Mouse (Mus musculus) gastrocnemius, postnatal 14 days (tissue): ENCODE measurements around the gene Sema3b. TPM values are rescaled to one million over a fixed set of nuclear protein-coding genes. Genes with fewer than 3 reads are reported as not detected.
A peak's percentile ranks its signal among the peaks of the same experiment; 100 is the strongest.

Experiments used
- DNase-seq: peaks from one replicate; pipeline ENCODE4 v3.0.0; 2021; ENCODE audit warnings: mixed read lengths
- intact Hi-C: fragments of 180-260 bp; cut with DNase I; formaldehyde crosslinking; loops from one replicate; pipeline ENCODE4 v1.15.1; 2025; ENCODE audit warnings: low total_unique reads
- long read RNA-seq, 2 experiments: library from polyadenylated mRNA; stranded (forward); transcript quantifications; one replicate each; pipeline ENCODE4 v2.0.0; 2021
- total RNA-seq, 2 experiments: library from RNA; stranded (reverse); gene quantifications; 2 replicates each; pipeline ENCODE4 v1.2.3; 2021

Gene Sema3b
- 10 to 100 TPM; 27.6 to 35.2 TPM for total RNA-seq
- long read RNA-seq, experiment 1, partial matches to known transcripts: 15 of 24 reads
- long read RNA-seq, experiment 1, other reads (novel, unspliced or antisense): 6 of 24 reads
- long read RNA-seq, experiment 2, partial matches to known transcripts: 16 of 31 reads
- long read RNA-seq, experiment 2, other reads (novel, unspliced or antisense): 11 of 31 reads

DNA sequence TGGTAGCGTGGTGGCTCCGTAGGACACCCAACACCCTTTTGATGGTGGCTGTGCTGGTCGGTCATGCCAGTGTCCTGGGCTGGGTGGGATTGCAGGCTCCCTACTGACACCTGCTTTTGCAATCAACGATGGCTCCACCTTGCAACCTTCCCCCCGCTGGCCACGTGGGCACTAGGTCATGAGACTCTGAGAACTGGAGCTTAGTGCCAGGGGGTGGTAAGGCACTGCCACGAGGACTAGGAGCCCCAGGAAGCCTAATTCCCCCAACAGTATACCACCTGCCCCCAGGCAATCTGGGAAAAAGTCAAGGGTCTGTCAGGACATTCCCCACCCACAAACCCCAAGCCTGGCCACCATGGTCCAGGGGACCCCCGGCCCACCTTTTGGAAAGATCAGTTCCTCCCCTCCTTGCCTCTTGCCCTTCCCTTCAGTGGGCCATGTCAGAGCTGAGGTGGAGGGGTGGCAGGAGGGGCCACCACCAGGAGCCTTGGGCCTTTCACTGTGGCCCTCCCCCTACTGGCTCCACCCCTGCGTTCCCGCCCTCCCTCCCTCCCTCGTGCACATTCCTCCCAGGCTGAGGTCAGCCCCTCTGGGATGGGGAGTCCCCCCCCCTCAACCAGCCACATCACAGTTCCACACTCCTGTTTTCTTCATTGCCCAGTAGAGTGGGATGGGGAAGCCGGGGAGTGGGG, at the start of gene Sema3b:
Gene Sema3b, minus strand, starts transcription at position 489 of the 692 bp plus-strand sequence.
- DNase-seq: peak; percentile 69
- intact Hi-C loops: no loop called here

DNA sequence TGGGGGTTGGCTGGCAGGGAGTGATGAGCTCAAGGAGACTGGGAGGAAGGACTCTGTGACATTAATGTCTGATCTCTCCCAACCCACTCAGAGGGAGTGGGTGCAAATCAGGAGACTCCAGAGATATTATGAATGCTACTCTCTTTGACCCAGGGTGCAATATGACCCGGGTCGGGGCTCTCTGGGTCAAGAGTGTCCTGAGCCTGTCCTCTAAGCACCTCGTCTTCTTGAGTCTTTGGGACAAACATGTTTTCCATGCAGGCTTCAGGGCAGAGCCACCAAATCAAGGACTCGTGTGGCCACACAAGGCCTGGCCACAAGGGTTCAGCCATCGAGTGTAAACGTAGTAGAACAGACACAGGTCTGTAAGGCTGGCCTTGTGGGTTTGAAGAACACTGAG, 49.1 kb upstream of the Sema3b start:
- intact Hi-C loops: no loop called here
- no peak for DNase-seq

DNA sequence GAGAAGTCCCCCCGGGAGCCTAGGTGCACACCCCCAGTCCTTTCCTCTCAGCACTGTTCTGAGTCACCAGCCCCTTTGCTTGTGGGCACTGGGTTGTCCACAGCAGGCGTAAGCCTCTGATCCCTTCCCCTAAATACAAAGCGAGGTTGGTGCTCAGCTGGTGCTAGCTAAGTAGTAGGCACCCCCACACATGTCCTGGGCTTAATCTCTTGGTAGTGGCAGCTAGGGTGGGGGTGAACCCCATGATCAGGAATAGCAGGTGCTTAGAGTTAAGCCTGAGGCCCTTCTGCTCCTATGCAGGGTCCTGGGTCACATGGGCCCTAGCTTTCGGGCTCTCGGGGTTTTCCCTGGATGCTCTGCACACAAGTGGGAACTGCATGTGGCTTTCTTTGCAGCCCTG, 48.1 kb upstream of the Sema3b start:
- intact Hi-C loops: no loop called here
- DNase-seq: no peak

DNA sequence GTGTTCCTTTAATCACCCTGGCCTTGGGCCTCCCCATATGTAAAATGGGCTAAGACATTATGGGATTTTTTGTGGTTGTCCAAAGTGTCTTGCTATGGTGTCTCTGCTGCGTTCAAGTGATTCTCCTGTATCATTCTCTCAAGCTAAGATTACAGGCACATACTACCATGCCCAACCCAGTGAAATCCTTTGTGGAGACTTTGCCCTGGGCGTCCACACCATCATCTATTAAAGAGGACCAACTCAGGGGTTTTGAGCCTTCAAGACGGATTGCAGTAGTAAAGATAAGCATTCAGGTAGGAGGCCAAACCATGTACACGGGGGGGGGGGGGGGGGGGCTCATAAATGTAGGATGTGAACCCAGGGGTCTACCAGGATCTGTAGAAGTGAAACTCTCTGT, 45.6 kb upstream of the Sema3b start:
- intact Hi-C loops: no loop called here
- no peak for DNase-seq

DNA sequence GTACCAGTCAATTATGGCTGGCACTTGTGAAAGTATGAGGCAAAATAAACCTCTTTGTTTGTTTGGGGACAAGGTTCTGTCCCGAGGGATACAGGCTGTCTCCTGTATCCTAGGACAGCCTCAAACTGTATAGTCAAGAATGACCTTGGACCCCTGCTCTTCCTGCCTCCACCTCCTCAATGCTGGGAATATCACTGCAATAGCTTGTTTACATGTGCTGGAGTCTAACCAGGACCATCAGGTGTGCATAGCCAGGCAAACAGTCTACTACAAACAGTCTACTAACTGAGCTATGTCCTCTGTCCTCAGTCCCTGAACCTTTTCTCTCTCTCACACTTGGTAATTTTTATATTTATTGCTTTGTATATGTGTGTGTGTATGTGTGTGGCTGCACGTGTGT, 44.4 kb upstream of the Sema3b start:
- intact Hi-C loops: no loop called here

DNA sequence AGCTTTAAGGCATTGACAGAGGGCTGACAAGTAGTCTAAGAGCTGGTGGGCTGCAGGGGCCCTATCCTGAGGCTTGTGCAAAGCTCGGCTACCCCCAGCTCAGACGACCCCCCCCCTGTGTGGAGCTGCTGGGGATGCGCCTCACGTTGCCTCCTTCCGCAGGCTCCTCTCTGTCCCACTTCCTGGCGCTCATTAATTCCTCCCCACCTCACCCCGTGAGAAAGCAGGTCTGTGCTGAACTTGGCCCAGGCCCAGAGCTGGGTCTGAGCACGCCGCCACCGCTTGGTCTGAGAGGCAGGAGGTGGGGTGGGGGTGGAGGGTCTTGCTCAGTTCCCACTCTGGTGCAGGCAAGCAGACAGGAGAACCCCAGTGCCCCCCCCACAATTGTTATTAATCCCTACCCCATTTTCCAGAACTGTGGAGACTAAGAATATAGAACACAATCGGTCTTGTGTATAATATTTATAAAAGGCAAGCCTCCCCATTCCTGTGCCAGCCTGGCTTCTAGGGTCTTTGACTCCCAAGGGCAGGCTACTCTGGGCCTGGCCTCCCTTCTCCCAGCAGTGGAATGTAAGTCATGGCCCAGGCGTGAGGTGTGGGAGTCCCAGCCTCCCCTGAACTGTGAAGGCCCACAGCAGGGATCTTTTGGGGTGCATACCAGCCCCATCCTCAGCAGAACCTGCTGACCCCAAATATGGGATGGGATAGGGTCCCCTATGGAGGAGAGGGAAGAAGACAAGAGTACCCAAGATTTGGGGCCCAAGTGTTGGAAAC, 41.9 kb upstream of the Sema3b start:
- DNase-seq: peak; percentile 4
- intact Hi-C loops: no loop called here

More for the DNA sequence above, 44.4 kb upstream of the Sema3b start:
- no peak for DNase-seq

DNA sequence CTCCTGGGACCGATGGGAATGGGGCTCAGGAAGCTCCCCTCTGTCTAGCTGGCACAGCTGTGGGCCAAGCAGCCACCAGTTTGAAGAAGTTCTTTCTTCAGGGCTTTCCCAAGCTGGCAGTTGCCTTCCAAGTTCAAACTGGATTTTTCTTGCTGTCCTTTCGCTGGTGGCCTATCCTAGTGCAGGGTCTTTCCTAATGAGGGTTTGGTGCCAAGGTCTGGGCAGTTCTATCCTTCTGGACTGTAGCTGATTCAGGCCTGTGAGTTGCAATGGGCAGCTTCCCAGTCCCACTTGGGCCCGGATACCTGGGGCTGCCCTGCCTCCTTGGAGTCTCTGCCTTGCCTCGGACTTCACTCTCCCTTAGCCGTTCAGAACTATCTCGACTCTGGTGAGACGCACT, 41.2 kb upstream of the Sema3b start:
- intact Hi-C loops: no loop called here
- DNase-seq: no peak

DNA sequence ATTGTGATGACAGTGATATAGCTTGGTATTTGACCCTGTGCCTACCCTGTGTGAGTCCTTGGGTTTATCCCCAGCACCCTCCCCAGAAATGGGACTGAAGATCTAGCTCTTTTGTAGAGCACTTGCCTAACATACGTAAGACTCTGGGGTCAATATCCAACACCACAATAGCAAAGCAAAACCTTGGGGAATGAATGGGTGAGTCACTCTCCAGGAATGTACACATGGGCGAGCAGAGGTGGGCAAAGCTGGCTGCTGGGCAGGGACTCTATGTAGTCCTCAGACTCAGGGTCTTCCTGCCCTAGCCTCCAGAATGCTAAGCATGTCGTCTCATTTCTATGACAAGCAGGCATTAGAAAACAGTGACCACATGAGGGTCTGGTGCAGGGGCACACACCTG, 39.7 kb upstream of the Sema3b start:
- DNase-seq: no peak
- intact Hi-C loops: loop anchor here (2.0 kb wide), 1 partner anchor 26 kb away; no protein-coding TSS in a partner anchor

DNA sequence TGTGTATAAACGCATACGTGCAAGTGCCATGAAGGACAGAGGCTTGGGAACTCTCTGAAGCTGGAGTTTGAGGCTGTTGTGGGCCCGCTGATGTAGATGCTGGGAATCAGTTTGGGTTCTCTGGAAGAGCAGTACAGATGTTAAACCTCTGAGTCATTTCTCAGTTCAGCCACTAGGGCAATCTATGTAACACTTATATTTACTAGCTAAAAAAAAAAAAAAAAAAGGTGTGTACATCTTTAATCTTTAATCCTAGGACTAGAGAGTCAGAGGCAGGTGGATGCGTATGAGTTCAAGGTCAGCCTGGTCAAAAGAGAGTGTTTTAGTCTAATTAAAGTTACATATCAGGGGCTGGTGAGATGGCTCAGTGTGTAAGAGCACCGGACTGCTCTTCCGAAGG, 37.9 kb upstream of the Sema3b start:
- intact Hi-C loops: no loop called here
- DNase-seq: no peak

DNA sequence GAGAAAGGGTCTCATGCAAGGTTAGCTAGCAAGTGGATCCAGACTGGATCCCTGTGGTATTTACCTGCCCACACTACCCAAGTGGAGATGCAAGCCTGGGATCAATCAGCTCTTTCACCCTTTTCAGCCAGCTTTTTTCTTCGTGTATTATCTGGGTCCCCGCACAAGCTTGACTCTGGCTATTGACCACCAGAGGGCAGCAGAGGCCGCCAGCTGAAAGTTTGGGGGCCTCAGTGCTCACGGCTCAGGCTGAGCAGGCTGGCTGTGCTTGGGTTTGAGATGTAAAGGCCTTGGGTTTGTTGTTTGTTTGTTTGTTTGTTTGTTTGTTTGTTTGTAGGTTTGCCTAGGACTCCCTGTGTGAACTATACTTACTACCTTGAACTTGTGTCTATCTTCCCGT, 36.5 kb upstream of the Sema3b start:
- DNase-seq: peak; percentile 75
- intact Hi-C loops: loop anchor here (2.0 kb wide), 1 partner anchor 43 kb away; no protein-coding TSS in a partner anchor

DNA sequence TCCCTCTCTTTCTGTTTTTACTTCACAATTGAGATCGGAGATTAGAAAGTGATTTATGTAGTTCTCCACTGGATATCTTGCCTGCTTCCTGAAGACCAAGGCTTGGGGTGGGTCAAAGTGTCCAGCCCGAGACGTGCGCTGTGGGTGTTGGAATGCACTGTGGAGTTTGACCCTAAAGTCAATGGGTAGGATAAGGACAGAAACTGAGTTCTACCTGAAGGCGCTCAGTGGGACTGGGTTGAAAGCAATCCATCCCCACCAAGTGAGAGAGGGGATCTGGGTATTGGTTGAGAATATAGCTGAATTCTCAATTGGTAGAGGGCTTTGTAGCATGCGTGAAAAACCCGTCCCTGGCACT, 36.1 kb upstream of the Sema3b start:
- no peak for DNase-seq
- intact Hi-C loops: loop anchor here (2.0 kb wide), 1 partner anchor 42 kb away; no protein-coding TSS in a partner anchor

DNA sequence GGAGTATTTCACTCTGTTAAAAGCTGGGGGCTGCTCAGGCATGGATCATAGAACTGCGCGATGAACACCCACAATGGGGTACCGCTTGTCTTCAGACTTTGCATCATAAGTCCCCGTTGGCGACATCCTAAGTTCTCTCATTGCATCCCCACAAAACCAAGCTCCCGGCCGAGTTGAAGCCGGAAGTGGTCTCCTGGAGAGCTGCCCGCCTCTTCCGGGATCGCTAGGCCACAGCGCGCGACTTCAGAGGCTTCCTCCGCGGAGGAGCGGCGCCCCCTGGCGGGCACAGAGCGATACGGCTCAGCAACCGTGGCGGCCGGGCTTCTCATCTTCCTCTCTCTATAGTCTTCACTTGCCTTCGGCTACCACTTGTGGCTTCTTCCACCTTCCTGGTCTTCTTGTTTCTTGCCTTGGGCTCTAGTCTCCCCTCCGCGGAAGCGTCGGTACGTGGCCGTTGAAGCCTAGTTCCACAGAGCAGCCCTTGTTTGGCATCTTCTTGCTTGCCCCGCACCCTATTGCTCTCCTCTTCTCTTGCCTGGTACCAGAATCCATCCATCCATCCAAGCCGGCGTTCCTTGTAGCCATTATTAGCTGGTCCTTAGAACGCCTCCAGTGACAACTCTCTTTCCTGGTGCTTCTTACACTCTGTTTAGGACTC, 35.6 kb upstream of the Sema3b start:
- DNase-seq: peak; percentile 93
- intact Hi-C loops: loop anchor here (2.0 kb wide), 1 partner anchor 42 kb away; no protein-coding TSS in a partner anchor

DNA sequence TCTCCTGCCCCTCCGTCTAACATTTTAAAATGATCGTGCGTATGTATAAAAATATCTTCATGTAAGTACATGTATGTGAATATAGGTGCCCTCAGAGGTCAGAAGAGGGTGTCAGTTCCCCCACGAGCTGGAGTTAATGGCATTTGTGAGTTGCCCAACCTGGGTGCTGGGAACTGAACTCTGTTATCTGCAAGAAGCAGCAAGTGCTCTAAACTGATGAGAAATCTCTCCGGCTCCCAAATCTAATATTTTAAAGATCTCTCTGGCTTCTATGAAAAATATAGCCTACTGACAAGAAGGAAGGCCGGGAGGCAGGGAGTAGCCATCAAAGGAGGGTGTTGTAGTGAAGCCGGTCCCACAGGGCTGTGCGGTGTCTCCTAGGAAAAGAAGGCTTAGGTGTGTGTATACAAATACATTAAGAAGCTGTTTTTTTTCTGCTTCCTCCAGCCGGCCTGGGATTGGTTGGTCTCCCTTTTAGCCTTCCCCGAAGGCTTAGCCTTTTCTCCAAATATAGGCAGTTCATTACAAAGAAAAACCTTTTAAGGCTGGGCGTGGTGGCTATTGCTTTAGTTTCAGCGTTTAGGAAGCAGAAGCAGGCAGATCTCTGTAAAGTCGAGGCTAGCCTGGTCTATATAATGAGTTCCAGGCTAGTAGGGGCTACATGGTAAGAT, 34.6 kb upstream of the Sema3b start:
- intact Hi-C loops: loop anchor here (2.0 kb wide), 1 partner anchor 41 kb away; no protein-coding TSS in a partner anchor
- no peak for DNase-seq

DNA sequence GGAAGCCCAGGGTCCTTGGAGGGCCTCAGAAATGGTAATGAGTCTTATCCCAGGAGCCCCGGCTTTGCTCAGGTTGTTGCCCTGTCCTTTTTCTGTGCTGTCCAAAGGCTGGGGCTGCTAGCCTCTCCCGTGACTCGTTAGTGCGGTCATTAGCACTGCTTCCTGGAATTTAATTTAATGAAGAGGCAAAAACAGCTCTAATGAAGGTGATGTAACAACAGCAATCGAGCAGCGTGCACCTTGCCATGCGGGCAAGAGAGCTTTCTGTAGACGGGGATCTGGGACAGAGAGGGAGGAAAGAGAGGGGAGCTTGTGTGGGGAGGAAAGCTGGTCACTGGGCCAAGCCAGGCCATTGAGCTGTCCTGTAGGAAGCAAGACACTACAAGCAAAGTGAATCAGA, 32.6 kb upstream of the Sema3b start:
- intact Hi-C loops: no loop called here
- no peak for DNase-seq

DNA sequence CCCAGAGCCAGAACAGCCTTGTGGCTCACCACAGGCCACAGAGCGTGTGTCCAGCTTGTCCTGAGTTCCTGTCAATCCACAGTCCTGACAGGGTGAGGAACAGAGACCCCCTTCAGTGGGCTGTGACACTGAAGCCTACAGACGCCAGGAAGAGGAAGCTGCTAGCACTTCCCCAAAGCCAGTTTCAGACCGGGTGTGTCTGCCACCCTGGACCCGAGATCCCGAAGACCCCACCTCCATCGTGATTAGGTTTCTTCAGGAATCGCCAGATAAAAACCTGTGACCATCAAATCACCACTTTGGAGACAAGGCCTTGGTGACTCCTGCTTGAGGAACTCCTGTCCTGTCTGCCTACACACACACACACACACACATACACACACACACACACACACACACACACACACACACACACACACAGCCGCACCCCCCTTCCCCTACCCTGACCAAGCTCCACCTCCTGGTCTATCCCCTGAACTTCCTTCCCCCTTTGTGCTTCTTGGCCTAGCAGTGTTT, 31.3 kb upstream of the Sema3b start:
- intact Hi-C loops: no loop called here
- no peak for DNase-seq

DNA sequence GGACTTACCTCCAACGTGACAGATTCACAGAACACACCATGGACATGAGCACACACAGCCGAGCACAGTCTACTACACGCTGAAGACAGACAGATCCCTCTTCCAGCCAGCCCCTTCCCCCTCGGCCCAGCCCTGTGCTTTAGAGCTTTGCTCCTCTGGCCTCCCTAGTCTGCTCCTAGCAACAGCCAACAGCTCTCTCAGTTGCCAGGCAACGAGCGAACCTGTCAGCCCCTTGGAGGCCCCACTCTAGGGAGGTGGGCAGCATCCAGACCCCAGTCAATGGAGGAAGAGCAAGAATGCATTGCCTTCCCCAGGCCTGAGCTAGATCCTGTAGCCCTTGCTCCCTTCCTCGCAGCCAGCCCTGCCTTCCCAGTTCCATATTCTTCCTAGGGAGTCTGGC, 28.0 kb upstream of the Sema3b start:
- intact Hi-C loops: no loop called here
- DNase-seq: no peak

DNA sequence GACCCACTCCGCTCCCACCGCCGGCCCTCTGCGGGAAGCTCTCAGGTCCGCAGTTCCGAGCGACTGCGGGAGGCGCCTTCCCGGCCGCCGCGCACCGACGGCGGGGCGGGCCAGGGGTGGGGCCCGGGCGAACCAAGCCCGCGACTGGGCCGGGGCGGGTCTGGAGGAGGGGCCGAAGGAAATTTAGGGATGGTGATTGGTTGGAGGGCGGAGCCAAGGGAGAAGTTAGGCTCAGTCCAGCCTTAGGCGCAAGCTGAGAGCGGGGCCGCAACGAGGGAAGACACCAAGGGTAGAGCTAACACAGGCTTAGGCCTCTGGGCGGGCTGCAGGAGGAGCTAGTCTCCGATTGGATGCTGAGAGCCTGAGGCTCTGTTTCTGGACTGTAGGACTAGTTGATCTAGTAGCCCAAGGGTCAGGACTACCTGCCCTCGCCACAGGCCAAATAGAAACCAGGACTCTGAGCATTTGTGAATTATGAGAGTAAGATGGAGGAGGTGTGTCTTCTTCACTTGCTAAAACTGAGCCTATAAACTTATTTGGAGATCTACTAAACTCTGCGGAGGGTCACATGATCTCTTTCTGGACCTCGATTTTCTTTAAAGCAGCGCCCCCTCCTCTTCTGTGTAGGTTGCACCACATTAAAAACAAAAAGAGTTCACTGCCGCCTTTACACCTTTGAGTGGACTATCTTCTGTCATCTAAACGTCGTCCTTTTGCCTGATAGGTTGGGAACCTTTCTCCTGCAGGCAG, 26.4 kb upstream of the Sema3b start, which contains the start of gene Gnai2:
Gene Gnai2, minus strand, starts transcription at position 89 of the 750 bp plus-strand sequence.
- peak; percentile 96 for DNase-seq
- intact Hi-C loops: no loop called here

DNA sequence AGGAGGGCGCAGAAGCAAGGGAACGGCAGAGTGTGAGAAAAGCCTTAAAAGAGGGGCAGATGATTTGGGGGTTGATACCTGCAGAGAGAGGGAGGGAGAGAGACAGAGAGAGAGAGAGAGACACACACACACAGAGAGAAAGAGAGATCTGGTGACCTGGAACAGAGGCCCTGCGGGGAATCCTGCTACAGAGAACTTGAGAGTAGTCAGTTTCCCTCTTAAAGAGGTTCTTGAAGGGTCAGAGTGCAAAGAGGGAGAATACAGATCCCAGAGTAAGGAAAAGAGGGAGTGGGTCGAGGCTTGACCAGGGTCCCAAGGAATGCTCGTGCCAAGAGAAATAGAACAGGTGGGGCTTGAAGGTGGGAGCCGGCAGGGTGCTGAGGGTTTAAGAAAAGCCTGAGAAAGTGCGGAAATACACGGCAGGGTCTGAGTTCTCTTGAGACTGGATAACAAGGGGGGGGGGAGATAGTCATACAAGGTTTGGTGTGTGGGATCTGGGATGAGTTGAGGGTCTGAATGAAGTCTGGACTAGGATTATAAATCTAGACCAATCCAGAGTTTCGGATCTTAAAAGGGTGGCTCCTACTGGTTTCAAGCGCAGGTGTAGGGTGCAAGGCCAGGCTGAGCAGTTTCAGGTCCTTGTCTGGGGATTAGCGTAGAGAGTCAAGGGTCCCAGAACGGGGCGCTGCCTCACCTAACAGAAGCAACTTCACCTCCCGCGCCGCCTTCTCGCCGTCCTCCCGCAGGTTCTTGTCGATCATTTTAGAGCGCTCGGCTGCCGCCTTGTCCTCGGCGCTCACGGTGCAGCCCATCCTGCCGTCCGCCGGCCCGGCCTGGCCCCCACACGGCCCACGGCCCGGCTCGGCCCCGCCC, 25.6 kb upstream of the Sema3b start:
- no peak for DNase-seq
- intact Hi-C loops: no loop called here
